Mouse (Mus musculus) CH12F3 (cell line): ENCODE measurements at regions not wholly inside any gene's neighbourhood (a gene's known extent, or its start where the extent isn't known, plus 50 kb on each side); places are given as distances from the start of the nearest gene placed in this dataset.
"Not testable (repeated sequence)": the region's sequence is repeated elsewhere in the genome, so short reads cannot be mapped to it uniquely, and the experiment has no call there.

Experiments
- in situ Hi-C: fragments of 300-500 bp; cut with MboI; formaldehyde crosslinking; loops from 2 replicates; pipeline ENCODE4 v1.14.3; 2020; ENCODE audit warnings: low sequenced_read_pairs

- in situ Hi-C loops = no loop called here
Measured at GRCm38 (mm10) chr6:95058017-95058416, 59.0 kb upstream of the Kbtbd8 start.

GRCm38 (mm10) chr6:95056222-95056621 lies 60.8 kb upstream of the Kbtbd8 start:
- in situ Hi-C loops = no loop called here

GRCm38 (mm10) chr6:95053717-95054382 lies 63.2 kb upstream of the Kbtbd8 start:
- in situ Hi-C loops = no loop called here

- in situ Hi-C loops = not testable (repeated sequence)
Measured at GRCm38 (mm10) chr6:95041351-95041750, 75.7 kb upstream of the Kbtbd8 start.

- in situ Hi-C loops = no loop called here
Measured at GRCm38 (mm10) chr6:95024239-95024638, 92.8 kb upstream of the Kbtbd8 start.

- in situ Hi-C loops = no loop called here
Measured at GRCm38 (mm10) chr6:95021724-95022123, 95.3 kb upstream of the Kbtbd8 start.

GRCm38 (mm10) chr6:95017911-95018310 lies 99.1 kb upstream of the Kbtbd8 start:
- in situ Hi-C loops = no loop called here

GRCm38 (mm10) chr6:95017484-95017883 lies 99.6 kb upstream of the Kbtbd8 start:
- in situ Hi-C loops = no loop called here

GRCm38 (mm10) chr6:95013096-95013495 lies 103.9 kb upstream of the Kbtbd8 start:
- in situ Hi-C loops = no loop called here

- in situ Hi-C loops = no loop called here
Measured at GRCm38 (mm10) chr6:95006485-95006884, 110.6 kb upstream of the Kbtbd8 start.

- in situ Hi-C loops = no loop called here
Measured at GRCm38 (mm10) chr6:95003716-95004115, 113.3 kb upstream of the Kbtbd8 start.

GRCm38 (mm10) chr6:94999562-94999961 lies 117.5 kb upstream of the Kbtbd8 start:
- in situ Hi-C loops = no loop called here

GRCm38 (mm10) chr6:94999002-94999401 lies 118.0 kb upstream of the Kbtbd8 start:
- in situ Hi-C loops = no loop called here

- in situ Hi-C loops = no loop called here
Measured at GRCm38 (mm10) chr6:94998371-94998770, 118.7 kb upstream of the Kbtbd8 start.

- in situ Hi-C loops = no loop called here
Measured at GRCm38 (mm10) chr6:94994376-94994775, 122.7 kb upstream of the Kbtbd8 start.

- in situ Hi-C loops = loop anchor here (10.0 kb wide), 1 partner anchor 463 kb away; no protein-coding TSS in a partner anchor
Measured at GRCm38 (mm10) chr6:94987427-94987826, 129.6 kb upstream of the Kbtbd8 start.

- in situ Hi-C loops = loop anchor here (10.0 kb wide), 1 partner anchor 462 kb away; no protein-coding TSS in a partner anchor
Measured at GRCm38 (mm10) chr6:94986346-94986745, 130.7 kb upstream of the Kbtbd8 start.

- in situ Hi-C loops = loop anchor here (10.0 kb wide), 1 partner anchor 460 kb away; no protein-coding TSS in a partner anchor
Measured at GRCm38 (mm10) chr6:94984411-94984895, 132.6 kb upstream of the Kbtbd8 start.

GRCm38 (mm10) chr6:94968683-94969082 lies 148.4 kb upstream of the Kbtbd8 start:
- in situ Hi-C loops = loop anchor here (10.0 kb wide), 1 partner anchor 354 kb away; no protein-coding TSS in a partner anchor

- in situ Hi-C loops = loop anchor here (10.0 kb wide), 1 partner anchor 352 kb away; no protein-coding TSS in a partner anchor
Measured at GRCm38 (mm10) chr6:94966962-94967361, 150.1 kb upstream of the Kbtbd8 start.

GRCm38 (mm10) chr6:94963204-94963603 lies 153.8 kb upstream of the Kbtbd8 start:
- in situ Hi-C loops = loop anchor here (10.0 kb wide), 1 partner anchor 348 kb away; no protein-coding TSS in a partner anchor

- in situ Hi-C loops = loop anchor here (10.0 kb wide), 1 partner anchor 348 kb away; no protein-coding TSS in a partner anchor
Measured at GRCm38 (mm10) chr6:94962411-94963087, 154.5 kb upstream of the Kbtbd8 start.
